Mouse (Mus musculus) embryo, embryonic 9.5 days (tissue): ENCODE results near the gene Numbl.
A peak's percentile ranks its signal among the peaks of the same experiment; 100 is the strongest.

Source experiments
- DNase-seq: peaks from one replicate; pipeline ENCODE4 v3.0.0-alpha.2; 2017; ENCODE audit errors: extremely low spot score

Gene Numbl

GRCm38 (mm10) chr7:27324928-27325327 is 66.7 kb downstream of the Numbl start:
- DNase-seq = no peak

- peak; percentile 70 for DNase-seq
These were observed 67.5 kb downstream of the Numbl start for GRCm38 (mm10) chr7:27325697-27326096.

- no peak for DNase-seq
These were observed 68.1 kb downstream of the Numbl start for GRCm38 (mm10) chr7:27326101-27326880.

- no peak for DNase-seq
These were observed 69.3 kb downstream of the Numbl start for GRCm38 (mm10) chr7:27327500-27327899.

GRCm38 (mm10) chr7:27328161-27328560 is 69.9 kb downstream of the Numbl start:
- no peak for DNase-seq

GRCm38 (mm10) chr7:27328648-27329047 is 70.4 kb downstream of the Numbl start:
- no peak for DNase-seq

- DNase-seq = peak; percentile 81
These were observed 71.2 kb downstream of the Numbl start for GRCm38 (mm10) chr7:27329326-27329947.

- DNase-seq = no peak
These were observed 71.7 kb downstream of the Numbl start for GRCm38 (mm10) chr7:27329981-27330380.

GRCm38 (mm10) chr7:27330709-27331540 is 72.7 kb downstream of the Numbl start:
- DNase-seq = peak; percentile 82

- DNase-seq = no peak
These were observed 73.3 kb downstream of the Numbl start for GRCm38 (mm10) chr7:27331541-27331851.
